Mouse (Mus musculus) hindbrain, embryonic 14.5 days (tissue): ENCODE data around the gene Ung. TPM values are rescaled to one million over a fixed set of nuclear protein-coding genes. Genes with fewer than 3 reads are reported as not detected.

Experiments used
- ATAC-seq: fragments of 200-750 bp; cut with Nextera tagmentation; 2 replicates; pipeline ENCODE4 v1.8.0; 2017; ENCODE audit warnings: moderate number of reproducible peaks, mild to moderate bottlenecking, moderate TSS enrichment, moderate library complexity; ENCODE audit not compliant: low FRiP score
- DNase-seq: peaks from one replicate; pipeline ENCODE4 v3.0.0-alpha.2; 2015; ENCODE audit warnings: low spot score
- H3K27ac ChIP-seq: fragments of 300-500 bp; sonication (generic); 2 replicates; pipeline ENCODE4 v1.5.1; 2014; ENCODE audit warnings: mild to moderate bottlenecking, moderate library complexity
- H3K27me3 ChIP-seq: fragments of 300-500 bp; sonication (generic); 2 replicates; pipeline ENCODE4 v1.6.1; 2014; ENCODE audit warnings: mild to moderate bottlenecking, low read length, mixed read lengths; ENCODE audit not compliant: control insufficient read depth, insufficient read depth
- H3K36me3 ChIP-seq: fragments of 300-500 bp; sonication (generic); replicated peaks from 2 replicates; pipeline ENCODE4 v1.6.1; 2014; ENCODE audit not compliant: control insufficient read depth, insufficient read depth
- H3K4me1 ChIP-seq: fragments of 300-500 bp; sonication (generic); replicated peaks from 2 replicates; pipeline ENCODE4 v1.6.1; 2014; ENCODE audit warnings: antibody characterized with exemption, low read length, mixed read lengths; ENCODE audit not compliant: control insufficient read depth, insufficient read depth
- H3K4me2 ChIP-seq: fragments of 300-500 bp; sonication (generic); replicated peaks from 2 replicates; pipeline ENCODE4 v1.6.1; 2014; ENCODE audit warnings: mild to moderate bottlenecking, moderate library complexity
- H3K4me3 ChIP-seq: fragments of 300-500 bp; sonication (generic); replicated peaks from 2 replicates; pipeline ENCODE4 v1.5.1; 2014; ENCODE audit warnings: mild to moderate bottlenecking, low read length
- H3K9ac ChIP-seq: fragments of 300-500 bp; sonication (generic); 2 replicates; pipeline ENCODE4 v1.6.1; 2014
- H3K9me3 ChIP-seq: fragments of 300-500 bp; sonication (generic); 2 replicates; pipeline ENCODE4 v1.6.1; 2016; ENCODE audit warnings: low read length; ENCODE audit not compliant: control insufficient read depth
- WGBS: fragments of 180-500 bp; shearing (Covaris S2); extraction: QIAGEN DNeasy Blood & Tissue Kit; methylation state at CpG from one replicate; pipeline ENCODE4 v1.1.7; 2014; 5-methylcytosine and 5-hydroxymethylcytosine counted together
- polyA plus RNA-seq: library from polyadenylated mRNA; unstranded; fragments of >200 nt; fragmentation: Nextera tagmentation; extraction: Ambion mirVana; gene quantifications from 2 replicates; pipeline ENCODE4 v1.2.1, GENCODE M21; 2014

Gene Ung
- polyA plus RNA-seq, 1 experiment from 2014 or later, result 5.4 TPM

GRCm38 (mm10) chr5:114139175-114139574 is 9.0 kb downstream of the Ung start:
- H3K4me2 ChIP-seq, result no peak overlapping the region
- DNase-seq (peak; percentile 83), ATAC-seq (peak; percentile 87)
- no peaks in the 10 kb centered on the region for H3K36me3 ChIP-seq
- peak overlapping the region; percentile 74 for H3K27ac ChIP-seq
- 5% methylated on average over 9 of the region's 9 CpGs for WGBS
- H3K9ac ChIP-seq, result no peak overlapping the region
- peaks cover 14% of the 10 kb centered on the region for H3K4me1 ChIP-seq
- no peaks in the 10 kb centered on the region for H3K27me3 ChIP-seq
- no peaks in the 10 kb centered on the region for H3K9me3 ChIP-seq
- H3K4me3 ChIP-seq, result no peak overlapping the region

- DNase-seq, result no peak
- no peaks in the 10 kb centered on the region for H3K4me1 ChIP-seq
- no peak within 1 kb of the TSS for H3K4me2 ChIP-seq
- H3K36me3 ChIP-seq, result no peaks in the 10 kb centered on the region
- no peak for ATAC-seq
- 48% methylated on average over 19 of the region's 19 CpGs for WGBS
- no peak within 1 kb of the TSS for H3K27ac ChIP-seq
- 0 out of 2 replicates have a peak, but pooled peaks cover 4% of the 10 kb centered on the region for H3K9me3 ChIP-seq
- no peaks in the 10 kb centered on the region for H3K27me3 ChIP-seq
- H3K9ac ChIP-seq, result no peak within 1 kb of the TSS
- no peak within 1 kb of the TSS for H3K4me3 ChIP-seq
Observed at GRCm38 (mm10) chr5:114146028-114146888, 16.1 kb downstream of the Ung start, which contains the start of gene Acacb. Gene Acacb, plus strand, starts transcription at chr5:114146535.

GRCm38 (mm10) chr5:114147043-114147972 is 17.1 kb downstream of the Ung start:
- no peak for ATAC-seq
- WGBS, result 86% methylated on average over 14 of the region's 14 CpGs
- no peak for DNase-seq

GRCm38 (mm10) chr5:114152359-114153092 is 22.3 kb downstream of the Ung start:
- H3K27ac ChIP-seq, result no peak overlapping the region
- ATAC-seq (no peak), DNase-seq (no peak)
- H3K27me3 ChIP-seq, result no peaks in the 10 kb centered on the region
- H3K4me1 ChIP-seq, result no peaks in the 10 kb centered on the region
- WGBS, result 78% methylated on average over 12 of the region's 12 CpGs
- H3K9me3 ChIP-seq, result 0 out of 2 replicates have a peak, but pooled peaks cover 4% of the 10 kb centered on the region
- H3K9ac ChIP-seq, result no peak overlapping the region
- H3K36me3 ChIP-seq, result no peaks in the 10 kb centered on the region
- H3K4me2 ChIP-seq, result no peak overlapping the region
- H3K4me3 ChIP-seq, result no peak overlapping the region

More at GRCm38 (mm10) chr5:114147043-114147972, 17.1 kb downstream of the Ung start:
- Histone ChIP-seq H3K27me3 (no peaks in the 10 kb centered on the region), H3K36me3 (no peaks in the 10 kb centered on the region), H3K9ac (no peak overlapping the region), H3K4me2 (no peak overlapping the region), H3K9me3 (0 out of 2 replicates have a peak, but pooled peaks cover 4% of the 10 kb centered on the region), H3K27ac (no peak overlapping the region), H3K4me1 (no peaks in the 10 kb centered on the region), H3K4me3 (no peak overlapping the region)

GRCm38 (mm10) chr5:114153490-114153889 is 23.3 kb downstream of the Ung start:
- H3K27me3 ChIP-seq, result no peaks in the 10 kb centered on the region
- DNase-seq (peak; percentile 38), ATAC-seq (no peak)
- H3K9ac ChIP-seq, result no peak overlapping the region
- H3K9me3 ChIP-seq, result 0 out of 2 replicates have a peak, but pooled peaks cover 3% of the 10 kb centered on the region
- H3K4me3 ChIP-seq, result no peak overlapping the region
- 3% methylated on average over 12 of the region's 12 CpGs for WGBS
- no peaks in the 10 kb centered on the region for H3K4me1 ChIP-seq
- H3K27ac ChIP-seq, result no peak overlapping the region
- no peaks in the 10 kb centered on the region for H3K36me3 ChIP-seq
- peak overlapping the region; percentile 19; the same call in 1 of the 2 replicates for H3K4me2 ChIP-seq

GRCm38 (mm10) chr5:114154765-114155164 is 24.6 kb downstream of the Ung start:
- ATAC-seq, result no peak
- Histone ChIP-seq H3K9me3 (no peaks in the 10 kb centered on the region), H3K36me3 (no peaks in the 10 kb centered on the region), H3K27me3 (no peaks in the 10 kb centered on the region), H3K27ac (no peak overlapping the region), H3K4me3 (no peak overlapping the region), H3K4me1 (no peaks in the 10 kb centered on the region), H3K4me2 (no peak overlapping the region), H3K9ac (no peak overlapping the region)
- 90% methylated on average over 5 of the region's 5 CpGs for WGBS
- no peak for DNase-seq

GRCm38 (mm10) chr5:114155168-114155933 is 25.2 kb downstream of the Ung start:
- Histone ChIP-seq H3K9ac (no peak overlapping the region), H3K36me3 (no peaks in the 10 kb centered on the region), H3K4me1 (no peaks in the 10 kb centered on the region), H3K4me3 (no peak overlapping the region), H3K9me3 (no peaks in the 10 kb centered on the region), H3K4me2 (no peak overlapping the region), H3K27ac (no peak overlapping the region), H3K27me3 (no peaks in the 10 kb centered on the region)
- no peak for DNase-seq
- no peak for ATAC-seq
- 76% methylated on average over 9 of the region's 9 CpGs for WGBS

- Histone ChIP-seq H3K9me3 (no peaks in the 10 kb centered on the region), H3K9ac (no peak overlapping the region), H3K27me3 (no peaks in the 10 kb centered on the region), H3K27ac (no peak overlapping the region), H3K4me1 (no peaks in the 10 kb centered on the region), H3K4me3 (no peak overlapping the region), H3K36me3 (no peaks in the 10 kb centered on the region), H3K4me2 (no peak overlapping the region)
- 51% methylated on average over 7 of the region's 7 CpGs for WGBS
- DNase-seq (no peak), ATAC-seq (no peak)
Observed at GRCm38 (mm10) chr5:114157236-114157635, 27.1 kb downstream of the Ung start.
